Mouse (Mus musculus) liver, embryonic 16.5 days (tissue): ENCODE data around the gene Rasip1. TPM values are rescaled to one million over a fixed set of nuclear protein-coding genes. Genes with fewer than 3 reads are reported as not detected.

Source experiments
- ATAC-seq: fragments of 200-750 bp; cut with Nextera tagmentation; 2 replicates; pipeline ENCODE4 v1.8.0; 2017; ENCODE audit warnings: low read depth, mild to moderate bottlenecking, moderate number of reproducible peaks, moderate library complexity
- H3K27ac ChIP-seq: fragments of 300-500 bp; sonication (generic); 2 replicates; pipeline ENCODE4 v1.5.1; 2014; ENCODE audit warnings: mild to moderate bottlenecking, low read length
- H3K27me3 ChIP-seq: fragments of 300-500 bp; sonication (generic); 2 replicates; pipeline ENCODE4 v1.6.1; 2014; ENCODE audit warnings: low read depth, low read length, mixed read lengths; ENCODE audit not compliant: control insufficient read depth, insufficient read depth
- H3K36me3 ChIP-seq: fragments of 300-500 bp; sonication (generic); 2 replicates; pipeline ENCODE4 v1.6.1; 2014; ENCODE audit warnings: mild to moderate bottlenecking; ENCODE audit not compliant: control insufficient read depth, insufficient read depth
- H3K4me1 ChIP-seq: fragments of 300-500 bp; sonication (generic); 2 replicates; pipeline ENCODE4 v1.6.1; 2014; ENCODE audit warnings: low read depth, low read length, mixed read lengths; ENCODE audit not compliant: control insufficient read depth
- H3K4me2 ChIP-seq: fragments of 300-500 bp; sonication (generic); 2 replicates; pipeline ENCODE4 v1.6.1; 2014; ENCODE audit warnings: low read depth, low read length, mixed read lengths
- H3K4me3 ChIP-seq: fragments of 300-500 bp; sonication (generic); 2 replicates; pipeline ENCODE4 v1.5.1; 2014; ENCODE audit warnings: low read depth, mild to moderate bottlenecking, low read length
- H3K9ac ChIP-seq: fragments of 300-500 bp; sonication (generic); 2 replicates; pipeline ENCODE4 v1.6.1; 2014; ENCODE audit warnings: low read depth, low read length
- H3K9me3 ChIP-seq: fragments of 300-500 bp; sonication (generic); replicated peaks from 2 replicates; pipeline ENCODE4 v1.6.1; 2016; ENCODE audit warnings: low read length; ENCODE audit not compliant: control insufficient read depth
- WGBS: fragments of 180-500 bp; shearing (Covaris S2); extraction: QIAGEN DNeasy Blood & Tissue Kit; methylation state at CpG from one replicate; pipeline ENCODE4 v1.1.7; 2014; ENCODE audit not compliant: insufficient replicate concordance; 5-methylcytosine and 5-hydroxymethylcytosine counted together
- polyA plus RNA-seq: library from polyadenylated mRNA; unstranded; fragments of >200 nt; fragmentation: Nextera tagmentation; extraction: Ambion mirVana; gene quantifications from 2 replicates; pipeline ENCODE4 v1.2.1, GENCODE M21; 2015

Rasip1 gene
- polyA plus RNA-seq, 1 experiment from 2014 or later = 1.8 TPM

GRCm38 (mm10) chr7:45685811-45686210 lies 58.5 kb downstream of the Rasip1 start:
- peaks cover 3% of the 10 kb centered on the region for H3K4me1 ChIP-seq
- H3K9me3 ChIP-seq = no peaks in the 10 kb centered on the region
- 50% methylated on average over 10 of the region's 10 CpGs for WGBS
- H3K4me2 ChIP-seq = no peak overlapping the region
- no peak overlapping the region for H3K27ac ChIP-seq
- H3K36me3 ChIP-seq = no peaks in the 10 kb centered on the region
- no peak overlapping the region for H3K9ac ChIP-seq
- no peak for ATAC-seq
- no peaks in the 10 kb centered on the region for H3K27me3 ChIP-seq
- no peak overlapping the region for H3K4me3 ChIP-seq

- Histone ChIP-seq H3K9me3 (no peaks in the 10 kb centered on the region), H3K27ac (no peak overlapping the region), H3K27me3 (no peaks in the 10 kb centered on the region), H3K36me3 (no peaks in the 10 kb centered on the region), H3K9ac (no peak overlapping the region), H3K4me1 (peaks cover 3% of the 10 kb centered on the region), H3K4me2 (no peak overlapping the region), H3K4me3 (no peak overlapping the region)
- WGBS = 43% methylated on average over 3 of the region's 3 CpGs
- ATAC-seq = no peak
These were observed 59.6 kb downstream of the Rasip1 start for GRCm38 (mm10) chr7:45686841-45687240.

Other genes with a start within 250 kb of the Rasip1 start
- 64.2 and 70.1 TPM in 2 replicates for gene Snrnp70, start 231.7 kb upstream of the Rasip1 start, polyA plus RNA-seq
- gene Kcna7, start 221.8 kb upstream of the Rasip1 start, polyA plus RNA-seq = not detected in 2 replicates
- 0.09 and 0.26 TPM in 2 replicates for gene Ntf5, start 213.8 kb upstream of the Rasip1 start, polyA plus RNA-seq
- gene Lhb, start 206.7 kb upstream of the Rasip1 start, polyA plus RNA-seq = not detected in 2 replicates
- gene Gys1, start 192.6 kb upstream of the Rasip1 start, polyA plus RNA-seq = 7.6 and 8.9 TPM in 2 replicates
- 58.8 and 59.4 TPM in 2 replicates for gene Ruvbl2, start 189.4 kb upstream of the Rasip1 start, polyA plus RNA-seq
- gene Ftl1, start 167.6 kb upstream of the Rasip1 start, polyA plus RNA-seq = 6,125 and 6,166 TPM in 2 replicates
- 63.3 and 63.4 TPM in 2 replicates for gene Bax, start 160.6 kb upstream of the Rasip1 start, polyA plus RNA-seq
- gene Tulp2, start 145.6 kb upstream of the Rasip1 start, polyA plus RNA-seq = 0.41 and 0.75 TPM in 2 replicates
- gene Gm45808, start 140.7 kb upstream of the Rasip1 start, polyA plus RNA-seq = not detected in 2 replicates
- 2.5 and 3.3 TPM in 2 replicates for gene Dhdh, start 138.7 kb upstream of the Rasip1 start, polyA plus RNA-seq
- gene Nucb1, start 117.1 kb upstream of the Rasip1 start, polyA plus RNA-seq = 122 and 124 TPM in 2 replicates
- gene Ppp1r15a, start 101.2 kb upstream of the Rasip1 start, polyA plus RNA-seq = 293 and 328 TPM in 2 replicates
- 0.47 and 0.78 TPM in 2 replicates for gene Plekha4, start 101.2 kb upstream of the Rasip1 start, polyA plus RNA-seq
- gene Hsd17b14, start 72.6 kb upstream of the Rasip1 start, polyA plus RNA-seq = 1.3 and 1.8 TPM in 2 replicates
- gene Bcat2, start 57.3 kb upstream of the Rasip1 start, polyA plus RNA-seq = 44.0 and 44.6 TPM in 2 replicates
- gene Fgf21, start 12.0 kb upstream of the Rasip1 start, polyA plus RNA-seq = not detected in 2 replicates
- gene Fut1, start 10.2 kb upstream of the Rasip1 start, polyA plus RNA-seq = not detected in 2 replicates
- gene Izumo1, start 5.7 kb upstream of the Rasip1 start, polyA plus RNA-seq = 0.05 and 0.06 TPM in 2 replicates
- gene Mamstr, start 12.5 kb downstream of the Rasip1 start, polyA plus RNA-seq = 0.58 and 1.3 TPM in 2 replicates
- 0.02 and 0.08 TPM in 2 replicates for gene Fut2, start 38.9 kb downstream of the Rasip1 start, polyA plus RNA-seq
- not detected in 2 replicates for gene Ntn5, start 56.5 kb downstream of the Rasip1 start, polyA plus RNA-seq
- 0.05 TPM in 1 of 2 replicates, not detected in the other for gene Sec1, start 66.9 kb downstream of the Rasip1 start, polyA plus RNA-seq
- gene Car11, start 72.4 kb downstream of the Rasip1 start, polyA plus RNA-seq = 0.23 and 0.37 TPM in 2 replicates
- 0.27 and 0.32 TPM in 2 replicates for gene Dbp, start 77.6 kb downstream of the Rasip1 start, polyA plus RNA-seq
- 460 and 502 TPM in 2 replicates for gene Rpl18, start 88.0 kb downstream of the Rasip1 start, polyA plus RNA-seq
- gene Sphk2, start 90.5 kb downstream of the Rasip1 start, polyA plus RNA-seq = 11.0 and 13.9 TPM in 2 replicates
- gene Fam83e, start 93.7 kb downstream of the Rasip1 start, polyA plus RNA-seq = 0.16 and 0.30 TPM in 2 replicates
- gene Spaca4, start 98.3 kb downstream of the Rasip1 start, polyA plus RNA-seq = not detected in 2 replicates
- not detected in 2 replicates for gene Lmtk3, start 156.2 kb downstream of the Rasip1 start, polyA plus RNA-seq
- 0.08 and 0.22 TPM in 2 replicates for gene Sult2b1, start 157.2 kb downstream of the Rasip1 start, polyA plus RNA-seq
- 26.0 and 26.5 TPM in 2 replicates for gene Cyth2, start 187.1 kb downstream of the Rasip1 start, polyA plus RNA-seq
- 0.14 and 0.15 TPM in 2 replicates for gene Kcnj14, start 197.3 kb downstream of the Rasip1 start, polyA plus RNA-seq
- gene Grwd1, start 203.5 kb downstream of the Rasip1 start, polyA plus RNA-seq = 19.2 and 20.9 TPM in 2 replicates
- 27.9 and 35.3 TPM in 2 replicates for gene Kdelr1, start 245.3 kb downstream of the Rasip1 start, polyA plus RNA-seq